19 mouse cellular contexts compared by ENCODE assay signal in the genomic region with DNA sequence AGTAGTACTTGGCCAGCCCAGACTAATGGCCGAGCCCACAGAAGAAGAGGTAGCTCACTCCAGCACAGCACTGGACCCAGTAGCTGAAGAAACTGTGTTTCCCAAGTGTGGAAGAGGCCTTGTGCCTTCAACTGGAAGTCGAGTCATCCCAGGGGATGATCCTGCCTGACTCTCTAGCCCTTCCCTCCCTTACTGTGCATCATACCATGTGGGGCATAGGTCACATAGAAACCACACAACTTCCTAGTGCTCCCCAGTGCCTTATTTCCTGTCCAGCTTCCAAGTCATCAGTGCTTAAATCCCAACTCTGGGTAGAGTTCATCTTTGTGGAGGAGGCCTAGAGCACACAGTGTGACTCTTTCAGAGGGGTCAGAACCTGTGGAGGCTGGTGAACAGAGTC.
DNase-seq lines count a peak whose midpoint lies in the region; ATAC-seq lines count a peak whose summit lies in the region.
"Had no signal": no experiment of that assay in that cellular context is flagged by ENCODE, and none has a peak within 500 bp of the region (broad histone marks: within the 10 kb centered on the region; RNA-seq: fewer than 3 reads in every experiment).

No protein-coding gene starts in this region.

- no peak overlapping the region for H3K4me2 ChIP-seq in limb, embryonic 13.5 days (replicated peaks)
- no peak overlapping the region for H3K4me2 ChIP-seq in liver, embryonic 12.5 days
- H3K4me2 ChIP-seq: embryonic facial prominence, embryonic 13.5 days; forebrain, embryonic 12.5 days; hindbrain, embryonic 12.5 days had no signal

- peak; percentile 78 for DNase-seq in 3T3-L1 (ENCODE audit: low read depth, low spot score)
- DNase-seq in NIH3T3 (ENCODE audit: low read depth) = peak; percentile 53
- no peak for DNase-seq in left cerebral cortex, postnatal 14 days (ENCODE audit: low spot score in 2 of 2)
- DNase-seq: adrenal gland, postnatal 10 days; B cell, adult 2 months; cerebellum, adult 18-20 months; cerebellum, postnatal 36 days; gastrocnemius, adult 2 months; gastrocnemius, postnatal 36 days; heart, postnatal 10 days; heart, postnatal 4 days had no signal

- H3K4me1 ChIP-seq in megakaryocyte, embryonic 14.5 days = peaks cover 37% of the 10 kb centered on the region
- H3K4me1 ChIP-seq in limb, embryonic 13.5 days = no peaks in the 10 kb centered on the region
- no peaks in the 10 kb centered on the region for H3K4me1 ChIP-seq in liver, embryonic 12.5 days
- H3K4me1 ChIP-seq: embryonic facial prominence, embryonic 13.5 days; forebrain, embryonic 12.5 days; heart, embryonic 10.5 days; hindbrain, embryonic 12.5 days had no signal

- peaks cover 29% of the 10 kb centered on the region for H3K36me3 ChIP-seq in megakaryocyte, embryonic 14.5 days (replicated peaks; ENCODE audit: low read length)
- peaks cover 31% of the 10 kb centered on the region for H3K36me3 ChIP-seq in limb, embryonic 13.5 days
- peaks cover 13% of the 10 kb centered on the region for H3K36me3 ChIP-seq in liver, embryonic 12.5 days

- H3K9ac ChIP-seq in limb, embryonic 13.5 days = 0 out of 2 replicates have a peak overlapping the region, but pooled peaks have one; percentile 13
- no peak overlapping the region for H3K9ac ChIP-seq in liver, embryonic 12.5 days
- H3K9ac ChIP-seq: embryonic facial prominence, embryonic 13.5 days; forebrain, embryonic 12.5 days; hindbrain, embryonic 12.5 days had no signal

- peaks cover 11% of the 10 kb centered on the region for H3K27me3 ChIP-seq in megakaryocyte, embryonic 14.5 days (replicated peaks)
- no peaks in the 10 kb centered on the region for H3K27me3 ChIP-seq in limb, embryonic 13.5 days
- no peaks in the 10 kb centered on the region for H3K27me3 ChIP-seq in liver, embryonic 12.5 days (replicated peaks)
- H3K27me3 ChIP-seq: embryonic facial prominence, embryonic 13.5 days; forebrain, embryonic 12.5 days; hindbrain, embryonic 12.5 days had no signal

- no peak overlapping the region for H3K27ac ChIP-seq in limb, embryonic 13.5 days
- H3K27ac ChIP-seq in liver, embryonic 12.5 days = no peak overlapping the region
- H3K27ac ChIP-seq: embryonic facial prominence, embryonic 13.5 days; forebrain, embryonic 12.5 days; gastrocnemius, adult 2 months; heart, embryonic 10.5 days; hindbrain, embryonic 12.5 days had no signal

- H3K4me3 ChIP-seq in megakaryocyte, embryonic 14.5 days (replicated peaks) = peak overlapping the region; percentile 68
- H3K4me3 ChIP-seq in limb, embryonic 13.5 days = no peak overlapping the region
- H3K4me3 ChIP-seq in liver, embryonic 12.5 days = no peak overlapping the region
- H3K4me3 ChIP-seq: embryonic facial prominence, embryonic 13.5 days; forebrain, embryonic 12.5 days; gastrocnemius, adult 2 months; heart, embryonic 10.5 days; hindbrain, embryonic 12.5 days had no signal

- intact Hi-C loops in left cerebral cortex, postnatal 14 days (cut with DNase I) = loop anchor here (1.0 to 5.0 kb wide), 2 partner anchors 222 to 323 kb away; a partner anchor contains a TSS

- ATAC-seq in megakaryocyte, adult 5-6 weeks (ENCODE audit: poor library complexity, severe bottlenecking) = no peak
- no peak for ATAC-seq in limb, embryonic 13.5 days (ENCODE audit: low FRiP score, low read depth)
- no peak for ATAC-seq in liver, embryonic 12.5 days

- no peaks in the 10 kb centered on the region for H3K9me3 ChIP-seq in megakaryocyte, embryonic 14.5 days
- H3K9me3 ChIP-seq in limb, embryonic 13.5 days = no peaks in the 10 kb centered on the region
- no peaks in the 10 kb centered on the region for H3K9me3 ChIP-seq in liver, embryonic 12.5 days (replicated peaks)
- H3K9me3 ChIP-seq: embryonic facial prominence, embryonic 13.5 days; forebrain, embryonic 12.5 days; heart, embryonic 10.5 days; hindbrain, embryonic 12.5 days had no signal

- WGBS in limb, embryonic 13.5 days = 77% methylated on average over 2 of the region's 2 CpGs
- 55% methylated on average over 2 of the region's 2 CpGs for WGBS in liver, embryonic 12.5 days (ENCODE audit: insufficient replicate concordance)

Comparison
In these comparisons a context has a peak if more than half of its experiments do, and no peak if none do; other contexts are left out.
1. DNase-seq: peak in 3T3-L1 (single experiment) and NIH3T3 (single experiment); none in left cerebral cortex, postnatal 14 days (0 of 2).